Mouse (Mus musculus) erythroblast, embryonic 14.5 days (primary cell): ENCODE measurements around the gene 2010111I01Rik.

Experiments
- GATA1 ChIP-seq: IDR thresholded peaks from 2 replicates; pipeline ENCODE4 v1.6.1; 2012; ENCODE audit warnings: low read length, inconsistent platforms, mixed read lengths
- TAL1 ChIP-seq: IDR thresholded peaks from 3 replicates; pipeline ENCODE4 v1.6.1; 2012; ENCODE audit warnings: low read length, inconsistent platforms, mixed read lengths

- no peak for TF ChIP-seq GATA1
- no peak for TF ChIP-seq TAL1
These were observed 318.5 kb downstream of the 2010111I01Rik start for GRCm38 (mm10) chr13:63283236-63283635.
